Mouse (Mus musculus): Measurements from ENCODE around the gene Mrpl45.

Gene Mrpl45

GRCm38 (mm10) chr11:97362649-97362942 lies 47.1 kb downstream of the Mrpl45 start:
- DNase-seq (ENCODE audit: low read depth, low spot score), result no peak

- no peak for DNase-seq (ENCODE audit: low read depth, low spot score)
Observed at GRCm38 (mm10) chr11:97362943-97363643, 47.6 kb downstream of the Mrpl45 start.

GRCm38 (mm10) chr11:97363644-97363995 lies 48.1 kb downstream of the Mrpl45 start:
- DNase-seq (ENCODE audit: low read depth, low spot score), result no peak

GRCm38 (mm10) chr11:97365556-97365955 lies 50.0 kb downstream of the Mrpl45 start:
- no peak for DNase-seq (ENCODE audit: low read depth, low spot score)

GRCm38 (mm10) chr11:97368501-97368900 lies 53.0 kb downstream of the Mrpl45 start:
- no peak for DNase-seq (ENCODE audit: low read depth, low spot score)

- DNase-seq (ENCODE audit: low read depth, low spot score), result no peak
Observed at GRCm38 (mm10) chr11:97370329-97371091, 55.0 kb downstream of the Mrpl45 start.

- DNase-seq (ENCODE audit: low read depth, low spot score), result no peak
Observed at GRCm38 (mm10) chr11:97372159-97372864, 56.8 kb downstream of the Mrpl45 start.

- no peak for DNase-seq (ENCODE audit: low read depth, low spot score)
Observed at GRCm38 (mm10) chr11:97373402-97373801, 57.9 kb downstream of the Mrpl45 start.
